Mouse (Mus musculus) midbrain, embryonic 11.5 days (tissue): ENCODE measurements around the gene Ankrd33. TPM values are rescaled to one million over a fixed set of nuclear protein-coding genes. Genes with fewer than 3 reads are reported as not detected.
"Not testable (repeated sequence)": the region's sequence is repeated elsewhere in the genome, so short reads cannot be mapped to it uniquely, and the experiment has no call there.

ENCODE experiments used
- ATAC-seq: fragments of 200-750 bp; cut with Nextera tagmentation; 2 replicates; pipeline ENCODE4 v1.8.0; 2017; ENCODE audit warnings: moderate TSS enrichment, moderate library complexity; ENCODE audit not compliant: low FRiP score
- DNase-seq: peaks from one replicate; pipeline ENCODE4 v3.0.0; 2015; ENCODE audit warnings: low spot score; ENCODE audit errors: missing footprints
- H3K27ac ChIP-seq: fragments of 300-500 bp; sonication (generic); 2 replicates; pipeline ENCODE4 v1.5.1; 2014; ENCODE audit warnings: low read depth, low read length
- H3K27me3 ChIP-seq: fragments of 300-500 bp; sonication (generic); 2 replicates; pipeline ENCODE4 v1.6.1; 2014; ENCODE audit warnings: mild to moderate bottlenecking, low read length, moderate library complexity, mixed read lengths; ENCODE audit not compliant: control insufficient read depth, insufficient read depth
- H3K36me3 ChIP-seq: fragments of 300-500 bp; sonication (generic); 2 replicates; pipeline ENCODE4 v1.6.1; 2014; ENCODE audit warnings: mild to moderate bottlenecking, low read length, moderate library complexity, mixed read lengths; ENCODE audit not compliant: control insufficient read depth, insufficient read depth
- H3K4me1 ChIP-seq: fragments of 300-500 bp; sonication (generic); 2 replicates; pipeline ENCODE4 v1.6.1; 2014; ENCODE audit warnings: low read length; ENCODE audit not compliant: control insufficient read depth, insufficient read depth
- H3K4me2 ChIP-seq: fragments of 300-500 bp; sonication (generic); 2 replicates; pipeline ENCODE4 v1.6.1; 2014; ENCODE audit warnings: mild to moderate bottlenecking, moderate library complexity
- H3K4me3 ChIP-seq: fragments of 300-500 bp; sonication (generic); 2 replicates; pipeline ENCODE4 v1.5.1; 2014; ENCODE audit warnings: low read depth, low read length
- H3K9ac ChIP-seq: fragments of 300-500 bp; sonication (generic); 2 replicates; pipeline ENCODE4 v1.6.1; 2014; ENCODE audit warnings: low read length
- H3K9me3 ChIP-seq: fragments of 300-500 bp; sonication (generic); 2 replicates; pipeline ENCODE4 v1.6.1; 2016; ENCODE audit warnings: low read length; ENCODE audit not compliant: control insufficient read depth
- WGBS: fragments of 180-500 bp; shearing (Covaris S2); extraction: QIAGEN DNeasy Blood & Tissue Kit; methylation state at CpG from one replicate; pipeline ENCODE4 v1.1.7; 2014; 5-methylcytosine and 5-hydroxymethylcytosine counted together
- polyA plus RNA-seq: library from polyadenylated mRNA; unstranded; fragments of >200 nt; fragmentation: Nextera tagmentation; extraction: Ambion mirVana; gene quantifications from 2 replicates; pipeline ENCODE4 v1.2.1, GENCODE M21; 2014

The Ankrd33 gene
- polyA plus RNA-seq, 1 experiment from 2014 or later: not detected

DNA sequence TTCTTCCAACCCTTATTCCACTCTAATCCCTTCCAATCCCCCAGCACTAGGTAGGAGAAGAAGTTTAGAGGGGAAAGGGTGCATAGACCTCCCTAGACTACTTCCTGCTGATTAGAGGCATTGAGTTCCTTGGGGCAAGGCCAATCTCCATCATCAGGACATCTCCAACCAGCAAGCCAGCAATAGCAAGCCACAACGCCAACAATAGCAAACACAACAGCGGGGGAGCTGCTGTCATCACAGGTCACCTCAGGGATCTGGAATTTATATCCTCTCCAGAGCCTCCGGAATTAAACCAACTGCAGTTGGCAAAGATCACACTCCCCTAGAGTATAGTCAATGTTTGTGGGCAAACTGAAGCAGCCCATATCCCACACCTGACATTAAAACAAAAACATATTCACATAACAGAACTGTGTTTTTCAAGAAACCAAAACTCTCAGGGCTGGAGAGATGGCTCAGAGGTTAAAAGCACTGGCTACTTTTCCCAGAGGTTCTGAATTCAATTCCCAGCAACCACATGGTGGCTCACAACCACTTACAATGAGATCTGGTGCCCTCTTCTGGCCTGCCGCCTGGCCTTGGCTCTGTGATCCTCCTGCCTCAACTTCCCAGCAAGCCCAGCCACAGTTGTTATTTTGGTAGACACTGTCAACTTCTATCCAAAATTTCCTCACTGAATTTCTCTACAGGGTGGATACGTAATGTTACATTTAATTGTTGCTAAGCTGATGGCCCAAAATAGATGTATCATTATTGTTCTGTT is 7.5 kb upstream of the Ankrd33 start:
- Histone ChIP-seq H3K36me3 (no peaks in the 10 kb centered on the region), H3K4me1 (no peaks in the 10 kb centered on the region), H3K27ac (no peak overlapping the region), H3K9me3 (no peaks in the 10 kb centered on the region), H3K9ac (no peak overlapping the region), H3K4me2 (no peak overlapping the region), H3K4me3 (no peak overlapping the region), H3K27me3 (no peaks in the 10 kb centered on the region)
- DNase-seq: peak; percentile 21
- ATAC-seq: no peak
- 94% methylated on average over 5 of the region's 5 CpGs for WGBS

DNA sequence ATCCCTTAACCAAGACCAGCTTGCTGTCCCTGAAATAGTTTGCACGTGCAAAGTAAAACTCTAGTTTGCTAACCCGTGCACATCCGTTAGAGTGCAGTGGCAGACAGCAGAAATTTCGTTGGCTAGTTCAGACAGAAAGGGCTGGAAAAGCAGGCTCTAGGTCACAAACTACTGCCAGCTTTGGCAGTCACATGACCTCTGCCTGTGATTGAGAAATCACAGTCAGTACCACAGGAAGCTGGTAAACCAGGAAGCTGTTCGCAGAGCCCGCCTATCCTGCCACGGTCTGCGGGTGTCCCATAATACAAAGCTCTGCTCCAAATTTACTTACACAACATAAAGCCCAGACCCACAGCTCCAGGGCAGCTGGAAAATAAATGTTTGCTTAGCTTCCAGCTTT is 2.4 kb upstream of the Ankrd33 start:
- DNase-seq: no peak

GRCm38 (mm10) chr15:101113778-101114177 is 1.8 kb upstream of the Ankrd33 start:
- DNase-seq, H3K27ac ChIP-seq, H3K4me3 ChIP-seq, H3K9ac ChIP-seq, H3K36me3 ChIP-seq, ATAC-seq, H3K4me2 ChIP-seq, H3K4me1 ChIP-seq, H3K9me3 ChIP-seq, H3K27me3 ChIP-seq: not testable (repeated sequence)
- WGBS: 82% methylated on average over 2 of the region's 2 CpGs

More for the DNA sequence above, 2.4 kb upstream of the Ankrd33 start:
- no peaks in the 10 kb centered on the region for H3K27me3 ChIP-seq
- H3K4me3 ChIP-seq: no peak overlapping the region
- H3K9me3 ChIP-seq: no peaks in the 10 kb centered on the region; the same call in 1 of the 2 replicates
- no peak overlapping the region for H3K27ac ChIP-seq
- WGBS: 73% methylated on average over 8 of the region's 8 CpGs
- no peak overlapping the region for H3K9ac ChIP-seq
- H3K4me2 ChIP-seq: no peak overlapping the region
- no peak for ATAC-seq
- no peaks in the 10 kb centered on the region for H3K4me1 ChIP-seq
- H3K36me3 ChIP-seq: no peaks in the 10 kb centered on the region

- Histone ChIP-seq H3K9ac (no peak overlapping the region), H3K9me3 (no peaks in the 10 kb centered on the region; the same call in 1 of the 2 replicates), H3K36me3 (no peaks in the 10 kb centered on the region), H3K4me1 (no peaks in the 10 kb centered on the region), H3K4me3 (no peak overlapping the region), H3K4me2 (no peak overlapping the region), H3K27me3 (no peaks in the 10 kb centered on the region; the same call in 1 of the 2 replicates), H3K27ac (no peak overlapping the region)
- ATAC-seq (no peak), DNase-seq (no peak)
- 62% methylated on average over 14 of the region's 14 CpGs for WGBS
These were observed 3.0 kb downstream of the Ankrd33 start for GRCm38 (mm10) chr15:101118399-101119125.

DNA sequence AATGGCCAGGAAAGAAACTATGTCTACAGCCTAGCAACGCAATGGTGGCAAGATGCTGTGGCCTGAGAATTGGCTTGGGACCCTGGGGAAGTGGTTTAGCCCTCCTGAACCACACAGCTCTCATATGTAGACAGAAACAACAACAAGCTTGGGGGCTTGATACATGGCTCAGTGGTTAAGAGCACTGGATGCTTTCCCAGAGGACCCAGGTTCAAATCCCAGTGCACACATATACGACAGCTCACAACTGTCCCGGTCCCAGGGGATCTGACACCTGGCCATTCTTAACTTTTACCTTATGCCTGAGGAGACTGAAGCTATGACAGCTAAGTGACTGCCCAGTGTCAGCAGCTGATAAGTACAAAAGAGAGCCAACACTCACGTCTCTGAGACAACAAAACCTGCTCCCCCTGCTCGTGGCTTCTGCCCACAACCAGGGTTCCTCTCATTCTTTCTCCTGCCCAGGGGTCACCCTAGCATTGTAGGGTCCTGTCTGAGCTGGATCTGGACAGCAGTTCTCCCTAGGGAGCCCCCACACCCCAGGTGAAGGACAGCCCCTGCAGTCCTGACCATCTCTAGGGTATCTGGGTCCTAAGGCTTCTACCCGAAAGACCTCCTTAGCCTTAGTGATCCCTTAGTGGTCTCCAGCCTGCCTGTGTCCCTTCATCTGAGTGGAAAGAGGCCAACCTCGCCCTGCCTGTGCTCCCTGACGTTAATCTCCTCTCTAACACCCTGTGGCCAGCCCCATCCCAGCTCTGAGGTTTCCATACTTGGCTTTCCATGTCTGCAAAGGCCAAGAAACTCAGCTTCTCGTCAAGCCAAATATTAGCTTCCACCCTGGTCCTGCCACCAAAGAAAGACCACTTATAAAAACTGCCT is 6.1 kb downstream of the Ankrd33 start:
- no peaks in the 10 kb centered on the region for H3K4me1 ChIP-seq
- DNase-seq (no peak), ATAC-seq (no peak)
- H3K4me3 ChIP-seq: no peak overlapping the region
- whole genome bisulfite sequencing: 70% methylated on average over 9 of the region's 9 CpGs
- H3K4me2 ChIP-seq: no peak overlapping the region
- H3K9ac ChIP-seq: no peak overlapping the region
- H3K27me3 ChIP-seq: no peaks in the 10 kb centered on the region; the same call in 1 of the 2 replicates
- H3K36me3 ChIP-seq: no peaks in the 10 kb centered on the region
- H3K27ac ChIP-seq: no peak overlapping the region
- no peaks in the 10 kb centered on the region for H3K9me3 ChIP-seq

DNA sequence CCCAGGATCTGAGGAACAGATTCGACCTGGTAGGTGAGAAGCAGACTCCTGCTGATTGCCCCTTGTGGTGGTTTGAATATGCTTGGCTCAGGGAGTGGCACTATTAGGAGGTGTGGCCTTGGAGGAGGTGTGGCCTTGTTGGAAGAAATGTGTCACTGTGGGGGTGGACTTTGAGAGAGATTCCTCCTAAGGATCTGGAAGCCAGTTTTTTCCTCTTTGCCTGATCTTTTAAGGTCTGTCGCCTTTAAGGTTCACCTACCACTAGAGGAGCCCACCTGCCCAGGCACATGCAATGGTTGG is 6.7 kb downstream of the Ankrd33 start:
- no peak for ATAC-seq
- no peaks in the 10 kb centered on the region for H3K4me1 ChIP-seq
- no peaks in the 10 kb centered on the region for H3K36me3 ChIP-seq
- H3K27ac ChIP-seq: no peak overlapping the region
- DNase-seq: no peak
- H3K4me3 ChIP-seq: no peak overlapping the region
- WGBS: 23% methylated on average over 2 of the region's 2 CpGs
- H3K9ac ChIP-seq: no peak overlapping the region
- no peaks in the 10 kb centered on the region for H3K9me3 ChIP-seq
- peaks cover 1% of the 10 kb centered on the region; the same call in 1 of the 2 replicates for H3K27me3 ChIP-seq
- H3K4me2 ChIP-seq: no peak overlapping the region

GRCm38 (mm10) chr15:101123202-101123601 is 7.6 kb downstream of the Ankrd33 start:
- DNase-seq: no peak
- no peaks in the 10 kb centered on the region for H3K9me3 ChIP-seq
- no peak overlapping the region for H3K4me3 ChIP-seq
- no peak overlapping the region for H3K9ac ChIP-seq
- 59% methylated on average over 4 of the region's 4 CpGs for WGBS
- ATAC-seq: no peak
- H3K4me2 ChIP-seq: no peak overlapping the region
- peaks cover 11% of the 10 kb centered on the region for H3K27me3 ChIP-seq
- H3K27ac ChIP-seq: no peak overlapping the region
- H3K36me3 ChIP-seq: no peaks in the 10 kb centered on the region
- H3K4me1 ChIP-seq: no peaks in the 10 kb centered on the region

DNA sequence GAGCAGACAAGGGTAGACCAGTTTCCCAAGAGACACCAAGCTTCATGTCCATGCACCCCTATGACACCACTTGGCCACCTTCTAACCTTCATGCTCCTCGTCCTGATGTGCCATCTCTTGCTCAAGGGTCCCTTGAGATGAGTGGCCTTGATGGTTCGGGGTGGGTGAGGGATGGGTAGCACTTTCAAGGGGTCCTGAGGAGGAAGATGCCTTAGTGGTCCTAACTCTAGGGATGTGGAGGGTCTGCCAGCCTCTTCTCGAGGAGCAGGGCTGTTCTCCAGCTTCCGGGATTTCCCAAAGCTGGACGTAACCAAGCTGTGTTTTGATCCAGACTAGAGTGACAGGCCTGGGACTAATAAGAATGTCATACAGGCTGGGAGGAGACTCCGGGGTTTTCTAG is 10.0 kb downstream of the Ankrd33 start:
- H3K9me3 ChIP-seq: no peaks in the 10 kb centered on the region
- H3K4me3 ChIP-seq: no peak overlapping the region
- H3K4me2 ChIP-seq: no peak overlapping the region
- H3K4me1 ChIP-seq: no peaks in the 10 kb centered on the region
- no peaks in the 10 kb centered on the region for H3K36me3 ChIP-seq
- H3K9ac ChIP-seq: no peak overlapping the region
- no peak overlapping the region for H3K27ac ChIP-seq
- 87% methylated on average over 6 of the region's 6 CpGs for WGBS
- H3K27me3 ChIP-seq: peaks cover 32% of the 10 kb centered on the region
- DNase-seq: no peak
- no peak for ATAC-seq
